ENCODE assay signal across 9 mouse cellular contexts in the genomic region with DNA sequence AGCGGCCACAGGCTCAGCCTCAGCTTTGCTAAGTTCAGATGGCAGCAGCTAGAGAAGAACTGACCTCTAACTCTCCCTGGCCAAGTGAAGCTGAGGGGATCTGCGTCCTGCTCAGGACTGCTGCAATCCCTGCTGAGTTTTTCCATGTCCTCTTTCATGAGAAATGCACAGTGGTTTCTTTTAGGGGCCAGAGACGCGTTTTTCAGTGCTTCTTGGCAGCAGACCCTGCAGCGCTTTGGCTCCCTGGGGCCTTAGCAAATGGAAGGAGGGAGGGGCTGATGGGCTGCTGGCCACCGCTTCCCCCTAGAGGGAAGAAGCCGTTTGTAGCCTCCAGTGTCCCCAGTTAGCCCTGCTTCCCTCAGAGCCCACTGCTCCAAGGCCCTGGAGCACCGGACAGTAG. TPM values are rescaled to one million over a fixed set of nuclear protein-coding genes. Genes with fewer than 3 reads are reported as not detected.
DNase-seq lines count a peak whose midpoint lies in the region; ATAC-seq lines count a peak whose summit lies in the region.
"Had no signal": no experiment of that assay in that cellular context is flagged by ENCODE, and none has a peak within 500 bp of the region (broad histone marks: within the 10 kb centered on the region; RNA-seq: fewer than 3 reads in every experiment).

No protein-coding gene starts in this region.

- H3K4me3 ChIP-seq in forebrain, embryonic 13.5 days, result no peak overlapping the region
- H3K4me3 ChIP-seq in forebrain, embryonic 12.5 days (replicated peaks), result no peak overlapping the region
- no peak overlapping the region for H3K4me3 ChIP-seq in hindbrain, embryonic 15.5 days
- no peak overlapping the region for H3K4me3 ChIP-seq in neural tube, embryonic 13.5 days
- H3K4me3 ChIP-seq: embryonic facial prominence, embryonic 12.5 days had no signal

- ATAC-seq in forebrain, embryonic 13.5 days, result peak; percentile 56; the same call in 1 of the 2 replicates
- ATAC-seq in forebrain, embryonic 12.5 days (ENCODE audit: low FRiP score), result no peak
- ATAC-seq in hindbrain, embryonic 15.5 days (ENCODE audit: low FRiP score, low read depth), result peak; percentile 59; the same call in 1 of the 2 replicates
- peak; percentile 36; the same call in 1 of the 2 replicates for ATAC-seq in neural tube, embryonic 13.5 days (ENCODE audit: low read depth)

- no peaks in the 10 kb centered on the region for H3K9me3 ChIP-seq in forebrain, embryonic 13.5 days (replicated peaks)
- no peaks in the 10 kb centered on the region for H3K9me3 ChIP-seq in forebrain, embryonic 12.5 days
- H3K9me3 ChIP-seq in hindbrain, embryonic 15.5 days, result no peaks in the 10 kb centered on the region
- H3K9me3 ChIP-seq in neural tube, embryonic 13.5 days, result no peaks in the 10 kb centered on the region
- H3K9me3 ChIP-seq: embryonic facial prominence, embryonic 12.5 days had no signal

- no peaks in the 10 kb centered on the region for H3K36me3 ChIP-seq in forebrain, embryonic 13.5 days (ENCODE audit: poor library complexity, severe bottlenecking)
- H3K36me3 ChIP-seq in forebrain, embryonic 12.5 days (replicated peaks), result no peaks in the 10 kb centered on the region
- no peaks in the 10 kb centered on the region for H3K36me3 ChIP-seq in hindbrain, embryonic 15.5 days
- H3K36me3 ChIP-seq in neural tube, embryonic 13.5 days, result no peaks in the 10 kb centered on the region
- H3K36me3 ChIP-seq: embryonic facial prominence, embryonic 12.5 days had no signal

- H3K9ac ChIP-seq in forebrain, embryonic 13.5 days, result no peak overlapping the region; the same call in 1 of the 2 replicates
- no peak overlapping the region for H3K9ac ChIP-seq in forebrain, embryonic 12.5 days
- no peak overlapping the region for H3K9ac ChIP-seq in hindbrain, embryonic 15.5 days
- 0 out of 2 replicates have a peak overlapping the region, but pooled peaks have one; percentile 23 for H3K9ac ChIP-seq in neural tube, embryonic 13.5 days
- H3K9ac ChIP-seq: embryonic facial prominence, embryonic 12.5 days had no signal

- peak; percentile 60 for DNase-seq in brain, adult 2 months (ENCODE audit: low read depth, low spot score)
- peak; percentile 60 to 69 for DNase-seq in gastrocnemius, adult 8-10 months (ENCODE audit: low spot score in 2 of 2)
- DNase-seq in layer of hippocampus, adult 9-11 months, result no peak
- no peak for DNase-seq in frontal cortex, postnatal 25 days (ENCODE audit: low spot score in 2 of 2)

- peaks cover 39% of the 10 kb centered on the region for H3K4me1 ChIP-seq in forebrain, embryonic 13.5 days
- H3K4me1 ChIP-seq in forebrain, embryonic 12.5 days, result peaks cover 34% of the 10 kb centered on the region
- peaks cover 34% of the 10 kb centered on the region for H3K4me1 ChIP-seq in hindbrain, embryonic 15.5 days (replicated peaks)
- H3K4me1 ChIP-seq in neural tube, embryonic 13.5 days (replicated peaks), result peaks cover 36% of the 10 kb centered on the region

- H3K27me3 ChIP-seq in forebrain, embryonic 13.5 days, result peaks cover 13% of the 10 kb centered on the region
- H3K27me3 ChIP-seq in forebrain, embryonic 12.5 days, result peaks cover 47% of the 10 kb centered on the region
- 0 out of 2 replicates have a peak, but pooled peaks cover 6% of the 10 kb centered on the region for H3K27me3 ChIP-seq in hindbrain, embryonic 15.5 days
- peaks cover 9% of the 10 kb centered on the region; the same call in 1 of the 2 replicates for H3K27me3 ChIP-seq in neural tube, embryonic 13.5 days

- H3K4me2 ChIP-seq in forebrain, embryonic 13.5 days, result peak overlapping the region; percentile 17
- H3K4me2 ChIP-seq in forebrain, embryonic 12.5 days, result no peak overlapping the region
- peak overlapping the region; percentile 11; the same call in 1 of the 2 replicates for H3K4me2 ChIP-seq in hindbrain, embryonic 15.5 days
- H3K4me2 ChIP-seq in neural tube, embryonic 13.5 days, result peak overlapping the region; percentile 33
- H3K4me2 ChIP-seq: embryonic facial prominence, embryonic 12.5 days had no signal

- WGBS in forebrain, embryonic 13.5 days, result 10% methylated on average over 8 of the region's 8 CpGs
- 6% methylated on average over 8 of the region's 8 CpGs for WGBS in forebrain, embryonic 12.5 days
- 12% methylated on average over 8 of the region's 8 CpGs for WGBS in hindbrain, embryonic 15.5 days
- 6% methylated on average over 8 of the region's 8 CpGs for WGBS in neural tube, embryonic 13.5 days

- H3K27ac ChIP-seq in forebrain, embryonic 13.5 days, result peak overlapping the region; percentile 2; the same call in 1 of the 2 replicates
- no peak overlapping the region for H3K27ac ChIP-seq in forebrain, embryonic 12.5 days
- H3K27ac ChIP-seq in hindbrain, embryonic 15.5 days (replicated peaks), result peak overlapping the region; percentile 63
- peak overlapping the region; percentile 63 for H3K27ac ChIP-seq in neural tube, embryonic 13.5 days (replicated peaks)
- H3K27ac ChIP-seq: embryonic facial prominence, embryonic 12.5 days had no signal

RNA-seq across cellular contexts. Expression of a gene that starts 10.4 kb away (rescaled TPM):
- polyA plus RNA-seq in forebrain, embryonic 13.5 days (2015; fragmentation: Nextera tagmentation; extraction: Ambion mirVana), result 1.7 and 2.7 TPM in 2 replicates
- polyA plus RNA-seq in forebrain, embryonic 12.5 days (2016; fragmentation: Nextera tagmentation; extraction: Ambion mirVana), result 2.1 and 2.7 TPM in 2 replicates
- 1 to 10 TPM in 2 of 4 experiments, under 1 TPM in 2; 0.77 to 1.6 (median 1.1) TPM for total RNA-seq in gastrocnemius, adult 8-10 months (2022)
- polyA plus RNA-seq in hindbrain, embryonic 15.5 days (2015; fragmentation: Nextera tagmentation; extraction: Ambion mirVana), result 6.1 and 7.4 TPM in 2 replicates
- polyA plus RNA-seq in neural tube, embryonic 13.5 days (2015; fragmentation: Nextera tagmentation; extraction: Ambion mirVana), result 3.9 and 4.7 TPM in 2 replicates

RNA-seq across cellular contexts. Expression of a gene that starts 36.5 kb away (rescaled TPM):
- polyA plus RNA-seq in forebrain, embryonic 13.5 days (2015; fragmentation: Nextera tagmentation; extraction: Ambion mirVana), result 98.6 and 104 TPM in 2 replicates
- polyA plus RNA-seq in forebrain, embryonic 12.5 days (2016; fragmentation: Nextera tagmentation; extraction: Ambion mirVana), result 71.6 and 77.7 TPM in 2 replicates
- total RNA-seq in gastrocnemius, adult 8-10 months (2022), result 10 to 100 TPM; 43.7 to 52.2 (median 47.1) TPM
- polyA plus RNA-seq in hindbrain, embryonic 15.5 days (2015; fragmentation: Nextera tagmentation; extraction: Ambion mirVana), result 89.6 and 94.9 TPM in 2 replicates
- 92.3 and 108 TPM in 2 replicates for polyA plus RNA-seq in neural tube, embryonic 13.5 days (2015; fragmentation: Nextera tagmentation; extraction: Ambion mirVana)

Comparison
In these comparisons a context has a peak if more than half of its experiments do, and no peak if none do; other contexts are left out.
1. DNase-seq: peak in brain, adult 2 months (single experiment) and gastrocnemius, adult 8-10 months (2 of 2); none in layer of hippocampus, adult 9-11 months (single experiment) and frontal cortex, postnatal 25 days (0 of 2).